Mouse (Mus musculus) lung, postnatal 0 days (tissue): ENCODE measurements at regions not wholly inside any gene's neighbourhood (a gene's known extent, or its start where the extent isn't known, plus 50 kb on each side); places are given as distances from the start of the nearest gene placed in this dataset.

Source experiments
- ATAC-seq: fragments of 200-750 bp; cut with Nextera tagmentation; 2 replicates; pipeline ENCODE4 v1.8.0; 2017; ENCODE audit warnings: moderate library complexity
- DNase-seq: peaks from one replicate; pipeline ENCODE4 v3.0.0-alpha.2; 2016; ENCODE audit warnings: low spot score
- H3K27ac ChIP-seq: fragments of 300-500 bp; sonication (generic); 2 replicates; pipeline ENCODE4 v1.5.1; 2014; ENCODE audit warnings: antibody characterized with exemption, mild to moderate bottlenecking, low read length, mixed read lengths
- H3K27me3 ChIP-seq: fragments of 300-500 bp; sonication (generic); replicated peaks from 2 replicates; pipeline ENCODE4 v1.6.1; 2014; ENCODE audit warnings: low read length, mixed read lengths; ENCODE audit not compliant: insufficient read depth
- H3K36me3 ChIP-seq: fragments of 300-500 bp; sonication (generic); 2 replicates; pipeline ENCODE4 v1.6.1; 2014; ENCODE audit warnings: low read length, mixed read lengths; ENCODE audit not compliant: insufficient read depth
- H3K4me1 ChIP-seq: fragments of 300-500 bp; sonication (generic); 2 replicates; pipeline ENCODE4 v1.6.1; 2014; ENCODE audit warnings: antibody characterized with exemption, low read depth, low read length, mixed read lengths; ENCODE audit not compliant: insufficient read depth
- H3K4me2 ChIP-seq: fragments of 300-500 bp; sonication (generic); replicated peaks from 2 replicates; pipeline ENCODE4 v1.6.1; 2014; ENCODE audit warnings: low read depth, mild to moderate bottlenecking, low read length, moderate library complexity, mixed read lengths
- H3K4me3 ChIP-seq: fragments of 300-500 bp; sonication (generic); 2 replicates; pipeline ENCODE4 v1.5.1; 2014; ENCODE audit warnings: low read depth, low read length
- H3K9ac ChIP-seq: fragments of 300-500 bp; sonication (generic); replicated peaks from 2 replicates; pipeline ENCODE4 v1.6.1; 2014; ENCODE audit warnings: low read depth, mild to moderate bottlenecking
- H3K9me3 ChIP-seq: fragments of 300-500 bp; sonication (generic); 2 replicates; pipeline ENCODE4 v1.6.1; 2016; ENCODE audit warnings: low read length, mixed read lengths
- CTCF ChIP-seq: IDR thresholded peaks from 2 replicates; pipeline ENCODE4 v1.5.1; 2016; ENCODE audit warnings: antibody characterized with exemption, mild to moderate bottlenecking
- EP300 ChIP-seq: IDR thresholded peaks from 2 replicates; pipeline ENCODE4 v1.6.1; 2016; ENCODE audit warnings: antibody characterized with exemption, mild to moderate bottlenecking, control low read depth
- WGBS: fragments of 180-500 bp; shearing (Covaris S2); extraction: QIAGEN DNeasy Blood & Tissue Kit; methylation state at CpG from one replicate; pipeline ENCODE4 v1.1.7; 2014; 5-methylcytosine and 5-hydroxymethylcytosine counted together

- no peaks in the 10 kb centered on the region for H3K27me3 ChIP-seq
- H3K4me1 ChIP-seq = no peaks in the 10 kb centered on the region
- no peaks in the 10 kb centered on the region for H3K9me3 ChIP-seq
- no peak for DNase-seq
- TF ChIP-seq CTCF (no peak), EP300 (no peak)
- H3K36me3 ChIP-seq = no peaks in the 10 kb centered on the region
- 53% methylated on average over 1 of the region's 1 CpGs for WGBS
- no peak overlapping the region for H3K4me3 ChIP-seq
- H3K4me2 ChIP-seq = no peak overlapping the region
- no peak overlapping the region for H3K27ac ChIP-seq
- no peak overlapping the region for H3K9ac ChIP-seq
- no peak for ATAC-seq
These were observed 72.4 kb upstream of the Tsc22d2 start for GRCm38 (mm10) chr3:58342096-58342495.

- no peak for TF ChIP-seq CTCF
- TF ChIP-seq EP300 = peak; percentile 56
- peak; percentile 88 for ATAC-seq
- Histone ChIP-seq H3K9ac (no peak overlapping the region), H3K27ac (no peak overlapping the region), H3K9me3 (no peaks in the 10 kb centered on the region), H3K4me3 (no peak overlapping the region), H3K4me1 (peaks cover 5% of the 10 kb centered on the region; the same call in 1 of the 2 replicates), H3K4me2 (no peak overlapping the region), H3K27me3 (no peaks in the 10 kb centered on the region), H3K36me3 (no peaks in the 10 kb centered on the region)
- DNase-seq = peak; percentile 71
- 36% methylated on average over 4 of the region's 4 CpGs for WGBS
These were observed 52.0 kb upstream of the Tsc22d2 start for GRCm38 (mm10) chr3:58362563-58362962.

GRCm38 (mm10) chr3:58364526-58364925 is 50.0 kb upstream of the Tsc22d2 start:
- Histone ChIP-seq H3K9me3 (no peaks in the 10 kb centered on the region), H3K36me3 (no peaks in the 10 kb centered on the region), H3K9ac (no peak overlapping the region), H3K27me3 (no peaks in the 10 kb centered on the region), H3K4me1 (peaks cover 5% of the 10 kb centered on the region; the same call in 1 of the 2 replicates), H3K4me2 (no peak overlapping the region), H3K27ac (no peak overlapping the region), H3K4me3 (no peak overlapping the region)
- 51% methylated on average over 3 of the region's 3 CpGs for WGBS
- DNase-seq (no peak), ATAC-seq (no peak)
- TF ChIP-seq EP300 (no peak), CTCF (no peak)
